Mouse (Mus musculus): Measurements from ENCODE around the gene Gm45713. TPM values are rescaled to one million over a fixed set of nuclear protein-coding genes. Genes with fewer than 3 reads are reported as not detected.

Gene Gm45713
- total RNA-seq, 1 experiment = 0.36 TPM

- in situ Hi-C loops (cut with MboI; ENCODE audit: low sequenced_read_pairs in 2 of 2, unreplicated experiment in 2 of 2) = no loop called here
- Histone ChIP-seq H3K9me3 (ENCODE audit: control insufficient read depth, insufficient read depth, low read depth, low read length) (no peaks in the 10 kb centered on the region), H3K4me1 (ENCODE audit: control insufficient read depth in 2 of 2, insufficient read depth in 2 of 2, low read length in 2 of 2, poor library complexity in 1 of 2) (peaks cover 0 to 15% of the 10 kb centered on the region in 2 experiments; a peak in 2 of 4 replicates), H3K27ac (ENCODE audit: insufficient read depth, low read depth, low read length, poor library complexity, severe bottlenecking) (no peak overlapping the region), H3K36me3 (ENCODE audit: control insufficient read depth, insufficient read depth, low read length, poor library complexity, severe bottlenecking) (no peaks in the 10 kb centered on the region), H3K4me3 (ENCODE audit: insufficient read depth in 1 of 2, low read depth in 1 of 2, low read length in 2 of 2, poor library complexity in 1 of 2, severe bottlenecking in 1 of 2) (peak overlapping the region; percentile 64 to 76), H3K9ac (ENCODE audit: insufficient read depth, low read depth, low read length, poor library complexity, severe bottlenecking) (peak overlapping the region; percentile 54; the same call in 1 of the 2 replicates)
- TF ChIP-seq ZNF384 (IDR thresholded peaks at IDR 0.05; ENCODE audit: low read depth, low read length) (no peak), ZC3H11A (IDR thresholded peaks at IDR 0.05; ENCODE audit: borderline replicate concordance, low read depth, low read length) (no peak), CHD2 (IDR thresholded peaks at IDR 0.05; ENCODE audit: low read depth, low read length) (no peak), HCFC1 (IDR thresholded peaks at IDR 0.05; ENCODE audit: borderline replicate concordance, insufficient read depth, low read length) (no peak), MAFK (IDR thresholded peaks at IDR 0.05; ENCODE audit: insufficient read depth, low read depth, low read length) (no peak)
- no peak for DNase-seq (ENCODE audit: low read depth, low spot score)
These were observed 45.5 kb upstream of the Gm45713 start for GRCm38 (mm10) chr7:45181540-45181939.

GRCm38 (mm10) chr7:45180896-45181477, 45.0 kb upstream of the Gm45713 start, which contains the start of gene Pth2:
TSS of gene Pth2 (plus strand) at chr7:45180995.
- Histone ChIP-seq H3K4me1 (ENCODE audit: control insufficient read depth in 2 of 2, insufficient read depth in 2 of 2, low read length in 2 of 2, poor library complexity in 1 of 2) (peaks cover 0 to 15% of the 10 kb centered on the region in 2 experiments; a peak in 2 of 4 replicates), H3K36me3 (ENCODE audit: control insufficient read depth, insufficient read depth, low read length, poor library complexity, severe bottlenecking) (no peaks in the 10 kb centered on the region), H3K27ac (ENCODE audit: insufficient read depth, low read depth, low read length, poor library complexity, severe bottlenecking) (no peak within 1 kb of the TSS), H3K9me3 (ENCODE audit: control insufficient read depth, insufficient read depth, low read depth, low read length) (no peaks in the 10 kb centered on the region), H3K4me3 (ENCODE audit: insufficient read depth in 1 of 2, low read depth in 1 of 2, low read length in 2 of 2, poor library complexity in 1 of 2, severe bottlenecking in 1 of 2) (peak within 1 kb of the TSS; percentile 64 to 76), H3K9ac (ENCODE audit: insufficient read depth, low read depth, low read length, poor library complexity, severe bottlenecking) (peak within 1 kb of the TSS; percentile 54; the same call in 1 of the 2 replicates)
- no peak for DNase-seq (ENCODE audit: low read depth, low spot score)
- no peak for TF ChIP-seq ZC3H11A (IDR thresholded peaks at IDR 0.05; ENCODE audit: borderline replicate concordance, low read depth, low read length)
- TF ChIP-seq CHD2 (IDR thresholded peaks at IDR 0.05; ENCODE audit: low read depth, low read length) = no peak
- TF ChIP-seq HCFC1 (IDR thresholded peaks at IDR 0.05; ENCODE audit: borderline replicate concordance, insufficient read depth, low read length) = no peak
- TF ChIP-seq MAFK (IDR thresholded peaks at IDR 0.05; ENCODE audit: insufficient read depth, low read depth, low read length) = no peak
- no peak for TF ChIP-seq ZNF384 (IDR thresholded peaks at IDR 0.05; ENCODE audit: low read depth, low read length)
- in situ Hi-C loops (cut with MboI; ENCODE audit: low sequenced_read_pairs in 2 of 2, unreplicated experiment in 2 of 2) = no loop called here

GRCm38 (mm10) chr7:45179469-45179868, 43.4 kb upstream of the Gm45713 start, which contains the start of gene Gfy:
TSS of gene Gfy (minus strand) at chr7:45179569.
- H3K36me3 ChIP-seq (ENCODE audit: control insufficient read depth, insufficient read depth, low read length, poor library complexity, severe bottlenecking) = no peaks in the 10 kb centered on the region

GRCm38 (mm10) chr7:45178550-45178949, 42.5 kb upstream of the Gm45713 start:
- Histone ChIP-seq H3K36me3 (ENCODE audit: control insufficient read depth, insufficient read depth, low read length, poor library complexity, severe bottlenecking) (no peaks in the 10 kb centered on the region), H3K4me1 (ENCODE audit: control insufficient read depth in 2 of 2, insufficient read depth in 2 of 2, low read length in 2 of 2, poor library complexity in 1 of 2) (peaks cover 0 to 19% of the 10 kb centered on the region in 2 experiments; a peak in 2 of 4 replicates), H3K27ac (ENCODE audit: insufficient read depth, low read depth, low read length, poor library complexity, severe bottlenecking) (no peak overlapping the region), H3K4me3 (ENCODE audit: insufficient read depth in 1 of 2, low read depth in 1 of 2, low read length in 2 of 2, poor library complexity in 1 of 2, severe bottlenecking in 1 of 2) (no peak overlapping the region), H3K9ac (ENCODE audit: insufficient read depth, low read depth, low read length, poor library complexity, severe bottlenecking) (no peak overlapping the region), H3K9me3 (ENCODE audit: control insufficient read depth, insufficient read depth, low read depth, low read length) (no peaks in the 10 kb centered on the region)
- in situ Hi-C loops (cut with MboI; ENCODE audit: low sequenced_read_pairs in 2 of 2, unreplicated experiment in 2 of 2) = no loop called here
- no peak for TF ChIP-seq ZNF384 (IDR thresholded peaks at IDR 0.05; ENCODE audit: low read depth, low read length)
- no peak for TF ChIP-seq CHD2 (IDR thresholded peaks at IDR 0.05; ENCODE audit: low read depth, low read length)
- no peak for TF ChIP-seq ZC3H11A (IDR thresholded peaks at IDR 0.05; ENCODE audit: borderline replicate concordance, low read depth, low read length)
- no peak for TF ChIP-seq MAFK (IDR thresholded peaks at IDR 0.05; ENCODE audit: insufficient read depth, low read depth, low read length)
- DNase-seq (ENCODE audit: low read depth, low spot score) = no peak

More at GRCm38 (mm10) chr7:45179469-45179868, 43.4 kb upstream of the Gm45713 start, which contains the start of gene Gfy:
- H3K9me3 ChIP-seq (ENCODE audit: control insufficient read depth, insufficient read depth, low read depth, low read length) = no peaks in the 10 kb centered on the region
- in situ Hi-C loops (cut with MboI; ENCODE audit: low sequenced_read_pairs in 2 of 2, unreplicated experiment in 2 of 2) = no loop called here
- TF ChIP-seq MAFK (IDR thresholded peaks at IDR 0.05; ENCODE audit: insufficient read depth, low read depth, low read length) (no peak), ZNF384 (IDR thresholded peaks at IDR 0.05; ENCODE audit: low read depth, low read length) (no peak), HCFC1 (IDR thresholded peaks at IDR 0.05; ENCODE audit: borderline replicate concordance, insufficient read depth, low read length) (no peak), CHD2 (IDR thresholded peaks at IDR 0.05; ENCODE audit: low read depth, low read length) (no peak), ZC3H11A (IDR thresholded peaks at IDR 0.05; ENCODE audit: borderline replicate concordance, low read depth, low read length) (no peak)
- DNase-seq (ENCODE audit: low read depth, low spot score) = no peak
- H3K4me3 ChIP-seq (ENCODE audit: insufficient read depth in 1 of 2, low read depth in 1 of 2, low read length in 2 of 2, poor library complexity in 1 of 2, severe bottlenecking in 1 of 2) = no peak within 1 kb of the TSS
- H3K4me1 ChIP-seq (ENCODE audit: control insufficient read depth in 2 of 2, insufficient read depth in 2 of 2, low read length in 2 of 2, poor library complexity in 1 of 2) = peaks cover 0 to 18% of the 10 kb centered on the region in 2 experiments; a peak in 2 of 4 replicates
- no peak within 1 kb of the TSS for H3K9ac ChIP-seq (ENCODE audit: insufficient read depth, low read depth, low read length, poor library complexity, severe bottlenecking)
- no peak within 1 kb of the TSS for H3K27ac ChIP-seq (ENCODE audit: insufficient read depth, low read depth, low read length, poor library complexity, severe bottlenecking)

Data from ES-E14 (cell line).